Mouse (Mus musculus) left cerebral cortex, postnatal 25 days (tissue): ENCODE measurements around the gene Prr5l. TPM values are rescaled to one million over a fixed set of nuclear protein-coding genes. Genes with fewer than 3 reads are reported as not detected.

Experiments used
- DNase-seq, 2 experiments: peaks; one replicate each; pipeline ENCODE4 v3.0.0; 2022; ENCODE audit warnings: low spot score in 2 of 2, mixed read lengths in 1 of 2
- intact Hi-C: fragments of 180-260 bp; cut with DNase I; formaldehyde crosslinking; loops from one replicate; pipeline ENCODE4 v1.15.1; 2025
- total RNA-seq, 2 experiments: library from RNA; stranded (reverse); gene quantifications; 2 replicates each; pipeline ENCODE4 v1.2.3; 2021

Gene Prr5l
- total RNA-seq, 2 experiments from 2014 or later, result 7.7 to 7.8 TPM

- intact Hi-C loops, result loop anchor here (5.0 kb wide), 1 partner anchor 120 kb away; no protein-coding TSS in a partner anchor
- no peak for DNase-seq
Measured at GRCm38 (mm10) chr2:101826950-101827600, 55.8 kb downstream of the Prr5l start.

- intact Hi-C loops, result loop anchor here (5.0 kb wide), 1 partner anchor 119 kb away; no protein-coding TSS in a partner anchor
- DNase-seq, result no peak
Measured at GRCm38 (mm10) chr2:101826186-101826707, 56.6 kb downstream of the Prr5l start.

GRCm38 (mm10) chr2:101825226-101826120 lies 57.4 kb downstream of the Prr5l start:
- no peak for DNase-seq
- intact Hi-C loops, result loop anchor here (5.0 kb wide), 1 partner anchor 118 kb away; no protein-coding TSS in a partner anchor

- intact Hi-C loops, result no loop called here
- DNase-seq, result no peak
Measured at GRCm38 (mm10) chr2:101823821-101824220, 59.0 kb downstream of the Prr5l start.

GRCm38 (mm10) chr2:101822785-101823184 lies 60.0 kb downstream of the Prr5l start:
- no peak for DNase-seq
- intact Hi-C loops, result no loop called here

- no peak for DNase-seq
- intact Hi-C loops, result no loop called here
Measured at GRCm38 (mm10) chr2:101820816-101821215, 62.0 kb downstream of the Prr5l start.

- no peak for DNase-seq
- intact Hi-C loops, result no loop called here
Measured at GRCm38 (mm10) chr2:101818986-101819764, 63.7 kb downstream of the Prr5l start.

- no peak for DNase-seq
- intact Hi-C loops, result no loop called here
Measured at GRCm38 (mm10) chr2:101816646-101817308, 66.0 kb downstream of the Prr5l start.

GRCm38 (mm10) chr2:101815250-101815934 lies 67.4 kb downstream of the Prr5l start:
- intact Hi-C loops, result no loop called here
- DNase-seq, result no peak

GRCm38 (mm10) chr2:101814272-101814625 lies 68.6 kb downstream of the Prr5l start:
- intact Hi-C loops, result no loop called here
- no peak for DNase-seq

- DNase-seq, result no peak
- intact Hi-C loops, result no loop called here
Measured at GRCm38 (mm10) chr2:101813581-101814271, 69.1 kb downstream of the Prr5l start.

GRCm38 (mm10) chr2:101811925-101812324 lies 70.9 kb downstream of the Prr5l start:
- intact Hi-C loops, result no loop called here
- DNase-seq, result no peak

- intact Hi-C loops, result no loop called here
- DNase-seq, result no peak
Measured at GRCm38 (mm10) chr2:101810774-101811173, 72.1 kb downstream of the Prr5l start.

GRCm38 (mm10) chr2:101809640-101810305 lies 73.1 kb downstream of the Prr5l start:
- DNase-seq, result no peak
- intact Hi-C loops, result no loop called here

- intact Hi-C loops, result no loop called here
- no peak for DNase-seq
Measured at GRCm38 (mm10) chr2:101807756-101808155, 75.1 kb downstream of the Prr5l start.

- intact Hi-C loops, result no loop called here
Measured at GRCm38 (mm10) chr2:101802240-101802639, 80.6 kb downstream of the Prr5l start.

GRCm38 (mm10) chr2:101797901-101798250 lies 85.0 kb downstream of the Prr5l start:
- no peak for DNase-seq
- intact Hi-C loops, result loop anchor here (2.0 kb wide), 1 partner anchor 83 kb away; no protein-coding TSS in a partner anchor

More at GRCm38 (mm10) chr2:101802240-101802639, 80.6 kb downstream of the Prr5l start:
- DNase-seq, result no peak
